Mouse (Mus musculus): ENCODE measurements at regions not wholly inside any gene's neighbourhood (a gene's known extent, or its start where the extent isn't known, plus 50 kb on each side); places are given as distances from the start of the nearest gene placed in this dataset.
A peak's percentile ranks its signal among the peaks of the same experiment; 100 is the strongest.

DNA sequence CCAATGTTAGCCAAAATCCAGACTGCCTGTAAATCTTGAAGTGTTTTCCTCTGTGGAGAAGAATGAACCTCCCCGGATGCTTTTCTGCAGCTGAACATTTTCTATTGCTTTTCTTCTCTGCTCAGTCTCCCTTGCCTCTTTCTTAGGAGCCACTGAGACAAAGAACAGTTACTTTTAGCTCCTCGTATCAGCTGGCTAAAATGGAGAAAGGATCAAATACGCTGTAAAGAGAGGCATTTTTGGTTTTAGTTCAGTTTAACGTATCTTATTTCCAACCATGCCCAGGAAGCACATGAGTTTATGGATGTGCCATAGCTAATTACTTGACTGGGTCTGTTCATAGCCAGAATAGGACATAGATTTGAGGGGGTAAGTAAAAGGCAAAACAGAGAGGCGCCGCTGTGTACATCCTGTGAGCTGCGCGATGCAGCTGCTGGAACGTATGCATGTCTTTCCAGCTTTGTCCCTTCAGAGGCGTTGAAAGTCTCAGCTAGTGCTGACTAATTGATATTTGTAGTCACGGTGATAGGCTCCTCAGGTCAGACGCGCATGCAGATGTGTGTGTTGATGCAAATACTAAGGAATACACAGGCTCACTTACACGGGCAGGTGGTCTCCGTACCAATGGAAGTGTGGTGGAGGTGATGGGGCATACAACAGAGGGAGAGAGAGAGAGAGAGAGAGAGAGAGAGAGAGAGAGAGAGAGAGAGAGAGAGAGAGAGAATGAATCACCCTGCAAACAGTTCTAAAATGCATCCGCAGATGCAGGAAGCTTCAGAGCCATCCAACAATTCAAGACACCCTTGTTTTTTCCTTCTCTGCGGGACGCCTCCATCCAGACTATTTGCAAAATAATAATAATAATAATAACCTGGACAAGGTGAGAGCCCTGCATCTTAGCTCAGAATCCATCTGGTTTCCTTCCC, 216.5 kb upstream of the Ubash3b start:
- WGBS, result 77% methylated on average over 18 of the region's 18 CpGs
- no peak for DNase-seq
- Histone ChIP-seq H3K4me1 (ENCODE audit: control insufficient read depth, insufficient read depth, low read length) (no peaks in the 10 kb centered on the region), H3K4me3 (replicated peaks; ENCODE audit: extremely low read depth, low read depth, low read length) (no peak overlapping the region)
- TF ChIP-seq POLR2A (IDR thresholded peaks at IDR 0.05; ENCODE audit: borderline replicate concordance, extremely low read depth, low read depth, low read length), result no peak
- no peak for TF ChIP-seq CTCF (IDR thresholded peaks at IDR 0.05; ENCODE audit: insufficient read depth, low read length)

DNA sequence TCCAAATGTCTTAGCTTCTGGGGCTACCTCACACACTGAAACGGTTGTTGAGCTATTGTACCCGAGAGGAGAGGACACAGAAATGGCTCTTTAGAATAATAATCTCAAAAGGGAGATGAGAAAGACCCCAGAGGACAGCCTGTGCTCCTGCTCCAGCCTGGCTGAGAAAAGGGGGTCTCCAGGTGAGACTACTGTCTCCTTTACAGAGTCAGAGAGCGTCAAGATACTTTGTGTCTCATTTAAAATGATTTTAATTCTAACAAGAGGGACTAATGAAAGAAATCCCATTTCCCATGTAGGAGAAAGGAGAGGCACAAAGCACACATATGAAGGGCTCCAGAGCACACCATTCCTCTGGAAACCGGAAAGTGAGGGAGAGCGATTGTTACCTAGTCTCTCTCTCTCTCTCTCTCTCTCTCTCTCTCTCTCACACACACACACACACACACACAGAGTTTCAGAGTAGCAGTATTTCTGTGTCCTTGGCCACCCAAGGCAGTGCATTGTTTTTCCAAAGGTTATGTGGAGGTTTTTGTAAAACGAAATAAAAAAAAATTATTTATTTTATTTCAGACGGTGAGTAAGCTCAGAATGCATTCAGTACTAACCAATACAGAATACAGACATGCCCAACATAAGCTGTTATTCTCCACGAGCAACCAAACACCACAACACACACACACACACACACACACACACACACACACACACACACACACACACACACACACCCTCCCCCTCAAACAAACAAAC, 215.6 kb upstream of the Ubash3b start:
- WGBS, result 56% methylated on average over 8 of the region's 8 CpGs
- TF ChIP-seq CTCF (IDR thresholded peaks at IDR 0.05; ENCODE audit: insufficient read depth, low read length) (no peak), POLR2A (IDR thresholded peaks at IDR 0.05; ENCODE audit: borderline replicate concordance, extremely low read depth, low read depth, low read length) (no peak)
- no peak for DNase-seq
- Histone ChIP-seq H3K4me3 (replicated peaks; ENCODE audit: extremely low read depth, low read depth, low read length) (no peak overlapping the region), H3K4me1 (ENCODE audit: control insufficient read depth, insufficient read depth, low read length) (no peaks in the 10 kb centered on the region)

DNA sequence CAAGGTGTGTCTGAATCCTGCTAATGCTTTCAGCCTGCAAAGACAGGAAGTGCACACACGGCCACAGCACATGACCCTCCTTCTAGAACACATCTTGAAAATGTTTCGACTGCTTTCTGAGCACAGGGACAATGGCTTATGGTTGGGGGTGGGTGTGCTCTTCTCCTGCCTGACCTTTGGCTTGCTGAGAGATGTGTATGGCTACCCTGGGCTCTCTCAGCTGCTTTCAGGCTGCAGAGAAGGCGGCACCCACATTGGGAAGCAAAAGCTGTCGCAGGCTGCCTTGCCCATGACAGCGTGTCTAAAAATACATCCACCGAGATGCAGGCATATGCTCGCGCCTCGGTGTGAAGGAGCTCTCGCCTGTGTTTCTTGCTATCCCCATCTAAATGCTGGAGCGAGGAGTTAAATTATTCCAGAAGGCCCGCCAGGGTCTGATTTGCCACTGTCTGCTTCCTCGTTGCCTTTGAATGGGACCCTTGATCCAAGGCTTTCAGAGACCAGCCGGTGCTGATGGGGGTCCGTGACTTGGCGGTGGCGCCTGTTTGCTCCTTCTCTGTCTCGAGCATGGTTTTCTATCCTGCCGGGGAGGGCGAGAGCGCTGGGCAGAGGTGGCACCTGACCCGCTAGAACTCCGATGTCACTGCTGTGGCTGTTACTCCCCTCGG, 214.6 kb upstream of the Ubash3b start:
- Histone ChIP-seq H3K4me3 (replicated peaks; ENCODE audit: extremely low read depth, low read depth, low read length) (peak overlapping the region; percentile 31), H3K4me1 (ENCODE audit: control insufficient read depth, insufficient read depth, low read length) (no peaks in the 10 kb centered on the region)
- TF ChIP-seq CTCF (IDR thresholded peaks at IDR 0.05; ENCODE audit: insufficient read depth, low read length) (no peak), POLR2A (IDR thresholded peaks at IDR 0.05; ENCODE audit: borderline replicate concordance, extremely low read depth, low read depth, low read length) (no peak)
- WGBS, result 16% methylated on average over 24 of the region's 24 CpGs
- DNase-seq, result no peak

- WGBS, result 69% methylated on average over 14 of the region's 14 CpGs
- TF ChIP-seq POLR2A (IDR thresholded peaks at IDR 0.05; ENCODE audit: borderline replicate concordance, extremely low read depth, low read depth, low read length) (no peak), CTCF (IDR thresholded peaks at IDR 0.05; ENCODE audit: insufficient read depth, low read length) (no peak)
- no peak for DNase-seq
- Histone ChIP-seq H3K4me1 (ENCODE audit: control insufficient read depth, insufficient read depth, low read length) (no peaks in the 10 kb centered on the region), H3K4me3 (replicated peaks; ENCODE audit: extremely low read depth, low read depth, low read length) (no peak overlapping the region)
These were observed 213.3 kb upstream of the Ubash3b start for GRCm38 (mm10) chr9:41374591-41375481.

DNA sequence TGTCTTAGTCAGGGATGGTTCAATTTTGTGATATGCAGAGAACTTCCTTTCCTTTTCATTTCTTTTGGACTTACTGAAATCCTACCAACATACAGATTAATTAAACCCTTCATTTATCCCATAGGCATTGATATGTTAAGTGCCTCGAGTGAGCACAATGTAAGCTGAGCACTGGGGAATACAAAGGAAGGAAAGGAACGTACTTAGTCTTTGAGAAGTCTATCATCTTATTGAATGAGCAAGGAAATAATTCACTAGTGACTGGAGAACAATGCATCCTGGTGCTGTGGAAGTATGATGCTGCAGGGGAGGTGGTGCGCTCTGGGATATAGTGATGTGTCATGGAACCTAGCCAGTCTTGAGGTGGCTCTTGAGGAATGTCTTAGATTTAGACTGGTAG, 204.9 kb upstream of the Ubash3b start:
- Histone ChIP-seq H3K4me1 (ENCODE audit: control insufficient read depth, insufficient read depth, low read length) (no peaks in the 10 kb centered on the region; the same call in 1 of the 2 replicates), H3K4me3 (replicated peaks; ENCODE audit: extremely low read depth, low read depth, low read length) (no peak overlapping the region)
- 58% methylated on average over 3 of the region's 3 CpGs for WGBS
- TF ChIP-seq POLR2A (IDR thresholded peaks at IDR 0.05; ENCODE audit: borderline replicate concordance, extremely low read depth, low read depth, low read length), result no peak
- TF ChIP-seq CTCF (IDR thresholded peaks at IDR 0.05; ENCODE audit: insufficient read depth, low read length), result no peak
- DNase-seq, result no peak

DNA sequence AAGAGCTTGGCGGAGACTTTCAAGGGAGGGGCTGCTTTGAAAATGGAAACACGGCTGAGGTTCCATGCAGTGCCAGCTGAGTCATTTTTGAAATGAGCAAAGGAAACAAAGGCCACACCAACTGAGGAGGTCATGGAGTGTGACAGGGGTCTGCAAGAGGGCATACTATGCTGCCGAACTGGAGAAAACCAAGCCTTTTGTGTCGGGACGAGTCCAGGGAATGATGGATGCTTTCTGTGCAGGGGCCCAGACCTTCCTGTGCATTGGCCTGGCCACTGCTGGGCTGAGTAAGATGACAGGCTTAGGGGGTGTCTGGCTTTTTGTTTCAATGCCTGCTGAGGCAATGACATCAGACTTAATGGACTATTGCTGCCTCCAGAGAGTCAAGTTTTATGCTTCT, 203.8 kb upstream of the Ubash3b start:
- 56% methylated on average over 5 of the region's 5 CpGs for WGBS
- H3K4me1 ChIP-seq (ENCODE audit: control insufficient read depth, insufficient read depth, low read length), result peaks cover 1% of the 10 kb centered on the region; the same call in 1 of the 2 replicates
- DNase-seq, result no peak
- no peak overlapping the region for H3K4me3 ChIP-seq (replicated peaks; ENCODE audit: extremely low read depth, low read depth, low read length)
- TF ChIP-seq CTCF (IDR thresholded peaks at IDR 0.05; ENCODE audit: insufficient read depth, low read length) (no peak), POLR2A (IDR thresholded peaks at IDR 0.05; ENCODE audit: borderline replicate concordance, extremely low read depth, low read depth, low read length) (no peak)

DNA sequence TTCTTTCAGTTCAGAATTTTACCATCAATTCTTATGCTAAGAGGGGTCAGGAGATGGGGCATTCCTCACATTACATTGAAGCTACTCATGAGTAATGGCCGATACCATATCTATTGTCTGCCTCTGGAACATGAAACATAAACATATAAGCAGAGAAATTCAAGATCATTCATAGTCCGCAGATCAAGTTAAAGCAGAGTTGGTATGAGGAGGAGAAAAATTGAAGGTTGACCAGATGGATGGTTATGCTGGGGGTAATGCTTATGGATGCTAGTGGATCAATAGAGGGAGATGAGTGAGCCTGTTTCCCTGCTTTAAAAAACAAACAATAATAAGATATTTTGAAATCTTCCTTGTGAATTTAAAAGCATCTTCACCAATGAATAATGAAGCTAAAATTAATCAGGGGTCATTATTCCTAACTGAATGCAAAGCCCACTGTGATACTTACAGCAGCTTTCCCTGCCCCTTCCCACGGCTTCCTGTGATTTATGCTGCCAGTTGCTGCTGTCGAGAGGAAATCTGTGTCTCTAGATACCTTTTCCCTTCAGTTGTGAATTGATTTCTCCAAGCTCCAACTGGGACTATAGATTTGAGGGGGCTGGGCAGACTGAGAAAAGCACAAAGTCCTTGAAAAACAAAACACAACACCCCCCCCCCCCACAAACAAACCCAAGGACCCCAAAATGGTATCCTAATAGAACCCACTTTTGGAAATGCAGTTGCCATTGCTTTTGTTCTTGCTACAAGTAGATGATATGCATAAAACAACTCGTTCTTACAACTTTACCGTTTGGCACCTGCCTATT, 203.1 kb upstream of the Ubash3b start:
- no peak overlapping the region for H3K4me3 ChIP-seq (replicated peaks; ENCODE audit: extremely low read depth, low read depth, low read length)
- WGBS, result 63% methylated on average over 6 of the region's 6 CpGs
- DNase-seq, result no peak
- H3K4me1 ChIP-seq (ENCODE audit: control insufficient read depth, insufficient read depth, low read length), result peaks cover 2% of the 10 kb centered on the region; the same call in 1 of the 2 replicates
- no peak for TF ChIP-seq CTCF (IDR thresholded peaks at IDR 0.05; ENCODE audit: insufficient read depth, low read length)
- no peak for TF ChIP-seq POLR2A (IDR thresholded peaks at IDR 0.05; ENCODE audit: borderline replicate concordance, extremely low read depth, low read depth, low read length)

DNA sequence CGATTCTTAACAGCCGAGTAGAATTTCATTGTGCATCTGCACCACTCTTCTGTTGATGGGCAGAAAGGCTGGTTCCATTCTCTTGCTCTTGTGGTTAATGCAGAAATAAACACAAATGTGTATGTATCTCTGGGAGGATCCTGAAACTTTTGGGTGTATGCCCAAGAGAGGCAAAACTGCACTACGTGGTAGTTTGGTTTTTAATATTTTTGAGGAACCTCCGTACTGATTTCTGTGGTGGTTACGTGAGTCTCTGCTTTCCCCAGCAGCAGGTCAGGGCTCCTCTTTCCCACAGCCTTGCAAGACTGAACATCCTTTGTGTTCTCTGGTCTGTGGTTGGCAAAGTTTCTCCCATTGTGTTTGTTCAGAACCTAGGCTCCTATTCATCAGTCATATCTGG, 198.9 kb upstream of the Ubash3b start:
- Histone ChIP-seq H3K4me3 (replicated peaks; ENCODE audit: extremely low read depth, low read depth, low read length) (no peak overlapping the region), H3K4me1 (ENCODE audit: control insufficient read depth, insufficient read depth, low read length) (peaks cover 4% of the 10 kb centered on the region; the same call in 1 of the 2 replicates)
- DNase-seq, result no peak
- 49% methylated on average over 5 of the region's 5 CpGs for WGBS
- TF ChIP-seq POLR2A (IDR thresholded peaks at IDR 0.05; ENCODE audit: borderline replicate concordance, extremely low read depth, low read depth, low read length) (no peak), CTCF (IDR thresholded peaks at IDR 0.05; ENCODE audit: insufficient read depth, low read length) (no peak)
